Mouse (Mus musculus) CD8-positive naive resting alpha-beta T cell, adult 2 months (primary cell): ENCODE data around the gene Mcm5.

Experiments used
- DNase-seq, 2 experiments: peaks; one replicate each; pipeline ENCODE4 v3.0.0; 2022; ENCODE audit warnings: low read depth in 2 of 2, low spot score in 2 of 2

The Mcm5 gene

GRCm38 (mm10) chr8:75093399-75094156 is 15.8 kb upstream of the Mcm5 start, which contains the start of gene Hmox1:
Gene Hmox1, plus strand, starts transcription at chr8:75093621.
- peak; percentile 46 to 54 for DNase-seq

DNA sequence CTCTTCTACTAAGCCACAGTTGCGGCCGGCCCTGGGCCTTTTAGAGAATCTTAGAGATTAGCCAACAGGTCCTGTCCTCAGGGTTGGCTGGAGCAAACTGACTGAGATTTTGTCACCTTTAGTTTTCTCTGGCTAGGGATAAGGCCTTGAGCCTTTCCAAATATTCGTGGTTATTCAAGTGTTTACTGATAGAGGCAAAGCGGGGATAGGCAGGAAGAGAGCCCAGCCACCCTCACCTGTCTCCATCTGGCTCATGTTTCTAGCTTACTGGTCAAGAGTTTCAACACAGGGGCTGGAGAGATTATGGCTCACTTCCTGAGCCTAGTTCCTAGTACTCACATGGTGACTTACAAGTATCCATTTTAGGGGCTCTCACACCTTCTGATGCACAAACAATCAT is 6.4 kb upstream of the Mcm5 start:
- no peak for DNase-seq

- no peak for DNase-seq
These were observed 5.9 kb upstream of the Mcm5 start for GRCm38 (mm10) chr8:75103376-75103878.

DNA sequence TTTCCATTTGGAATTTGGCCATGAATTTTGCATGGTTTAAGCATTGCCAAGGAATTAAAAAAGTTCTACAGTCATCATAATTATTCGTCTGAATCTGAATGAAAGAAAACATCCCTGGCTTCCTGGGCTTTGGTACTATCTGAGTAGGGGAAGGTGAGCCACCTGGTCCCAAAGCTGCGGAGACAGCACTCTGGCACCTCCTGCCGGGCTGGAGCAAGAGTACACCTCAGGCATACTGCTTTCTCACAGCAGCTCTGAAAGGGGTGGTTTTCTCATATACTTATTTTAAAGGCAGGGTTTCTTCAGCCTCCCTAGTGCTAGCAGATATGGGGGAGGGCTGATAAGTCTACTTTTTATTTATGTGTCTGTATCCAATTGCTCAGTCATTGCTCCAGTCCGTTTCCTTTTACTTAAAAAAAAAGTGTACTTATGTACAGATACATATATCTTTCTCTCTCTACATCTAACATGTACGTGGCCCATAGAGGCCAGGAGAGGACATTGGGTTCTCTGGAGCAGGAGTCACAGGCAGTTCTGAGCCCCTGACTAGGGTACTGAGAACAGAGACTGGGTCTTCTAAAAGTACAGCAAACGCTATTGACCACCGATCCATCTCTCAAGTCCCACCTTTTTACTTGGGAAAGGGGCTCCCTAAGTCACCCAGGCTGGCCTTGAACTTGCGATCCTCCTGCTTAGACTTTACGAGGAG is 688 bp upstream of the Mcm5 start:
- peak; percentile 76 to 81 for DNase-seq

GRCm38 (mm10) chr8:75110093-75110492 is 724 bp downstream of the Mcm5 start:
- DNase-seq: no peak

DNA sequence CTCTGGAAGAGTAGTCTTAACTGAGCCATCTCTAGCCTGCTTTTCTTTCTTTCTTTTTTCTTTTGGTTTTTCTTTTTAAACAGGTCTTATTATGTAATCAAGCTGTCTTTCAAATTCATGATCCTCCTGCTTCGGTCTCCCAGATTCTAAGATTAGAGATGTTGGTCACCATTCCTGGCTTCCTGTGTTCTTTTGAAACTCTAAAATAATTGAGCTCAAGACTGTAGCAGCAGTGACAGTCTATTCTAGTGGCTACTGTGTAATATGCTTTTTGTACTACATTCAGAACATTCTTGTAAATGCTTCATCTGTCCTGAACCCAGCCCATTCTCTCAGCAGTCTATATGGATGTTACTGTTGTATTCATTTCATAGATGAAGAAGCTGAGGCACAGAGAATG is 9.1 kb downstream of the Mcm5 start:
- DNase-seq: no peak

GRCm38 (mm10) chr8:75119287-75119686 is 9.9 kb downstream of the Mcm5 start:
- DNase-seq: no peak

- no peak for DNase-seq
These were observed 10.4 kb downstream of the Mcm5 start for GRCm38 (mm10) chr8:75119747-75120146.

GRCm38 (mm10) chr8:75127406-75127805 is 18.0 kb downstream of the Mcm5 start:
- DNase-seq: no peak

- no peak for DNase-seq
These were observed 23.1 kb downstream of the Mcm5 start for GRCm38 (mm10) chr8:75132485-75132884.

GRCm38 (mm10) chr8:75133399-75133798 is 24.0 kb downstream of the Mcm5 start:
- DNase-seq: no peak

- no peak for DNase-seq
These were observed 25.4 kb downstream of the Mcm5 start for GRCm38 (mm10) chr8:75134603-75135391.

- no peak for DNase-seq
These were observed 26.4 kb downstream of the Mcm5 start for GRCm38 (mm10) chr8:75135756-75136155.

GRCm38 (mm10) chr8:75136256-75136655 is 26.9 kb downstream of the Mcm5 start:
- no peak for DNase-seq

DNA sequence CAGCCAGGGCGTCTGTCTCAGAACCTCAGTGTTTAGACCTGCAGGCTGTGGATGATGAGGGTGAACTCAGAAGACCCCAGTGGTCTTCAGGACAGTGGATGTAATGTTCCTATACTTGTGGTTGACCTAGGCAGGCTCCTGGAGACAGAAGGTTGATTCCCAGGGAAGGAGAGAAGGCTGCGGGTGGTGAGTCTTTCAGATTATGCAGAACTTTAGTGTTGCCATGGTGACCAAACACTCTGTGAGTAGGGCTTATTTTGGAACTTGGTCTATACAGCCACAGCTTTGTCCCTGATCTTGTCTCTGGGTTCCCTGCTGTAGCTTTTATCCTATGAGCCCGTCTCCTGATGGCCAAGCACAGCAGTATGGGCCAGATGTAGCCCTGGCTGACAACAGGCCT is 28.2 kb downstream of the Mcm5 start:
- DNase-seq: no peak

- DNase-seq: no peak
These were observed 41.7 kb downstream of the Mcm5 start for GRCm38 (mm10) chr8:75150911-75151610.

- no peak for DNase-seq
These were observed 42.4 kb downstream of the Mcm5 start for GRCm38 (mm10) chr8:75151743-75152142.

GRCm38 (mm10) chr8:75152505-75153082 is 43.2 kb downstream of the Mcm5 start:
- no peak for DNase-seq

- no peak for DNase-seq
These were observed 45.6 kb downstream of the Mcm5 start for GRCm38 (mm10) chr8:75154855-75155478.

- DNase-seq: no peak
These were observed 46.5 kb downstream of the Mcm5 start for GRCm38 (mm10) chr8:75155740-75156322.
